Mouse (Mus musculus): Measurements from ENCODE around the gene Zfp715. TPM values are rescaled to one million over a fixed set of nuclear protein-coding genes. Genes with fewer than 3 reads are reported as not detected.
A peak's percentile ranks its signal among the peaks of the same experiment; 100 is the strongest.
"Not testable (repeated sequence)": the region's sequence is repeated elsewhere in the genome, so short reads cannot be mapped to it uniquely, and the experiment has no call there.

Gene Zfp715
- polyA plus RNA-seq, 1 experiment from 2014 or later: 15.8 TPM

GRCm38 (mm10) chr7:43312386-43313012 is 595 bp downstream of the Zfp715 start:
- Histone ChIP-seq H3K4me1 (replicated peaks; ENCODE audit: control insufficient read depth, insufficient read depth, low read length) (peaks cover 12% of the 10 kb centered on the region), H3K9me3 (ENCODE audit: control insufficient read depth, low read length) (no peaks in the 10 kb centered on the region), H3K36me3 (ENCODE audit: control insufficient read depth, insufficient read depth, low read length) (peaks cover 7% of the 10 kb centered on the region), H3K27me3 (ENCODE audit: control insufficient read depth, insufficient read depth, low read depth, low read length) (no peaks in the 10 kb centered on the region), H3K9ac (ENCODE audit: low read length) (peak overlapping the region; percentile 73), H3K4me3 (ENCODE audit: low read length) (peak overlapping the region; percentile 67), H3K4me2 (ENCODE audit: low read depth, low read length) (peak overlapping the region; percentile 63), H3K27ac (ENCODE audit: low read length) (peak overlapping the region; percentile 81)
- under 1% methylated on average over 32 of the region's 32 CpGs for WGBS
- peak; percentile 58 for ATAC-seq (ENCODE audit: low read depth)

- ATAC-seq (ENCODE audit: low read depth): no peak
- H3K4me3 ChIP-seq (ENCODE audit: low read length): peak overlapping the region; percentile 67; the same call in 1 of the 2 replicates
- no peaks in the 10 kb centered on the region for H3K9me3 ChIP-seq (ENCODE audit: control insufficient read depth, low read length)
- H3K4me1 ChIP-seq (replicated peaks; ENCODE audit: control insufficient read depth, insufficient read depth, low read length): peaks cover 12% of the 10 kb centered on the region
- H3K4me2 ChIP-seq (ENCODE audit: low read depth, low read length): peak overlapping the region; percentile 63
- WGBS: 62% methylated on average over 6 of the region's 6 CpGs
- H3K27ac ChIP-seq (ENCODE audit: low read length): no peak overlapping the region
- H3K9ac ChIP-seq (ENCODE audit: low read length): peak overlapping the region; percentile 73
- H3K27me3 ChIP-seq (ENCODE audit: control insufficient read depth, insufficient read depth, low read depth, low read length): no peaks in the 10 kb centered on the region
- peaks cover 7% of the 10 kb centered on the region for H3K36me3 ChIP-seq (ENCODE audit: control insufficient read depth, insufficient read depth, low read length)
These were observed 1.5 kb downstream of the Zfp715 start for GRCm38 (mm10) chr7:43311632-43312031.

GRCm38 (mm10) chr7:43309069-43309468 is 4.0 kb downstream of the Zfp715 start:
- H3K9me3 ChIP-seq (ENCODE audit: control insufficient read depth, low read length): no peaks in the 10 kb centered on the region

GRCm38 (mm10) chr7:43305235-43305634 is 7.9 kb downstream of the Zfp715 start:
- WGBS: 70% methylated on average over 3 of the region's 3 CpGs
- no peaks in the 10 kb centered on the region for H3K27me3 ChIP-seq (ENCODE audit: control insufficient read depth, insufficient read depth, low read depth, low read length)
- H3K4me3 ChIP-seq (ENCODE audit: low read length): no peak overlapping the region
- no peaks in the 10 kb centered on the region for H3K4me1 ChIP-seq (replicated peaks; ENCODE audit: control insufficient read depth, insufficient read depth, low read length)
- H3K9ac ChIP-seq (ENCODE audit: low read length): no peak overlapping the region
- no peak overlapping the region for H3K4me2 ChIP-seq (ENCODE audit: low read depth, low read length)
- H3K27ac ChIP-seq (ENCODE audit: low read length): 0 out of 2 replicates have a peak overlapping the region, but pooled peaks have one; percentile 24
- H3K36me3 ChIP-seq (ENCODE audit: control insufficient read depth, insufficient read depth, low read length): peaks cover 17% of the 10 kb centered on the region
- no peaks in the 10 kb centered on the region for H3K9me3 ChIP-seq (ENCODE audit: control insufficient read depth, low read length)
- peak; percentile 52 for ATAC-seq (ENCODE audit: low read depth)

More at GRCm38 (mm10) chr7:43309069-43309468, 4.0 kb downstream of the Zfp715 start:
- Histone ChIP-seq H3K27me3 (ENCODE audit: control insufficient read depth, insufficient read depth, low read depth, low read length) (no peaks in the 10 kb centered on the region), H3K4me2 (ENCODE audit: low read depth, low read length) (no peak overlapping the region), H3K27ac (ENCODE audit: low read length) (no peak overlapping the region; the same call in 1 of the 2 replicates), H3K4me3 (ENCODE audit: low read length) (no peak overlapping the region), H3K4me1 (replicated peaks; ENCODE audit: control insufficient read depth, insufficient read depth, low read length) (peaks cover 12% of the 10 kb centered on the region), H3K36me3 (ENCODE audit: control insufficient read depth, insufficient read depth, low read length) (peaks cover 9% of the 10 kb centered on the region), H3K9ac (ENCODE audit: low read length) (no peak overlapping the region)
- WGBS: 65% methylated on average over 2 of the region's 2 CpGs
- no peak for ATAC-seq (ENCODE audit: low read depth)

GRCm38 (mm10) chr7:43291524-43291923 is 21.6 kb downstream of the Zfp715 start:
- 89% methylated on average over 3 of the region's 3 CpGs for WGBS
- H3K9me3 ChIP-seq (ENCODE audit: control insufficient read depth, low read length): no peaks in the 10 kb centered on the region
- peaks cover 7% of the 10 kb centered on the region for H3K36me3 ChIP-seq (ENCODE audit: control insufficient read depth, insufficient read depth, low read length)

GRCm38 (mm10) chr7:43282859-43283595 is 30.1 kb downstream of the Zfp715 start:
- WGBS: 7% methylated on average over 18 of the region's 18 CpGs
- H3K9ac ChIP-seq (ENCODE audit: low read length): peak overlapping the region; percentile 35; the same call in 1 of the 2 replicates
- ATAC-seq (ENCODE audit: low read depth): peak; percentile 52; the same call in 1 of the 2 replicates

More at GRCm38 (mm10) chr7:43291524-43291923, 21.6 kb downstream of the Zfp715 start:
- no peak overlapping the region for H3K4me2 ChIP-seq (ENCODE audit: low read depth, low read length)
- no peak overlapping the region for H3K4me3 ChIP-seq (ENCODE audit: low read length)
- H3K27ac ChIP-seq (ENCODE audit: low read length): no peak overlapping the region
- no peak for ATAC-seq (ENCODE audit: low read depth)
- no peak overlapping the region for H3K9ac ChIP-seq (ENCODE audit: low read length)
- no peaks in the 10 kb centered on the region for H3K4me1 ChIP-seq (replicated peaks; ENCODE audit: control insufficient read depth, insufficient read depth, low read length)
- no peaks in the 10 kb centered on the region for H3K27me3 ChIP-seq (ENCODE audit: control insufficient read depth, insufficient read depth, low read depth, low read length)

GRCm38 (mm10) chr7:43282459-43282858 is 30.6 kb downstream of the Zfp715 start:
- Histone ChIP-seq H3K9ac (ENCODE audit: low read length) (no peak overlapping the region), H3K4me1 (replicated peaks; ENCODE audit: control insufficient read depth, insufficient read depth, low read length) (no peaks in the 10 kb centered on the region), H3K27me3 (ENCODE audit: control insufficient read depth, insufficient read depth, low read depth, low read length) (no peaks in the 10 kb centered on the region), H3K4me3 (ENCODE audit: low read length) (no peak overlapping the region), H3K36me3 (ENCODE audit: control insufficient read depth, insufficient read depth, low read length) (no peaks in the 10 kb centered on the region), H3K4me2 (ENCODE audit: low read depth, low read length) (no peak overlapping the region), H3K9me3 (ENCODE audit: control insufficient read depth, low read length) (no peaks in the 10 kb centered on the region), H3K27ac (ENCODE audit: low read length) (no peak overlapping the region)
- 60% methylated on average over 3 of the region's 3 CpGs for WGBS
- no peak for ATAC-seq (ENCODE audit: low read depth)

More at GRCm38 (mm10) chr7:43282859-43283595, 30.1 kb downstream of the Zfp715 start:
- Histone ChIP-seq H3K27me3 (ENCODE audit: control insufficient read depth, insufficient read depth, low read depth, low read length) (no peaks in the 10 kb centered on the region), H3K36me3 (ENCODE audit: control insufficient read depth, insufficient read depth, low read length) (no peaks in the 10 kb centered on the region), H3K27ac (ENCODE audit: low read length) (no peak overlapping the region), H3K4me1 (replicated peaks; ENCODE audit: control insufficient read depth, insufficient read depth, low read length) (no peaks in the 10 kb centered on the region), H3K9me3 (ENCODE audit: control insufficient read depth, low read length) (no peaks in the 10 kb centered on the region), H3K4me2 (ENCODE audit: low read depth, low read length) (peak overlapping the region; percentile 44), H3K4me3 (ENCODE audit: low read length) (peak overlapping the region; percentile 36)

GRCm38 (mm10) chr7:43277401-43277800 is 35.7 kb downstream of the Zfp715 start:
- H3K9me3 ChIP-seq (ENCODE audit: control insufficient read depth, low read length): no peaks in the 10 kb centered on the region
- no peak overlapping the region for H3K4me3 ChIP-seq (ENCODE audit: low read length)
- H3K27me3 ChIP-seq (ENCODE audit: control insufficient read depth, insufficient read depth, low read depth, low read length): no peaks in the 10 kb centered on the region
- ATAC-seq (ENCODE audit: low read depth): no peak
- H3K9ac ChIP-seq (ENCODE audit: low read length): no peak overlapping the region
- no peak overlapping the region for H3K4me2 ChIP-seq (ENCODE audit: low read depth, low read length)
- no peaks in the 10 kb centered on the region for H3K4me1 ChIP-seq (replicated peaks; ENCODE audit: control insufficient read depth, insufficient read depth, low read length)
- no peaks in the 10 kb centered on the region for H3K36me3 ChIP-seq (ENCODE audit: control insufficient read depth, insufficient read depth, low read length)
- no peak overlapping the region for H3K27ac ChIP-seq (ENCODE audit: low read length)
- 47% methylated on average over 5 of the region's 5 CpGs for WGBS

GRCm38 (mm10) chr7:43276178-43276577 is 36.9 kb downstream of the Zfp715 start:
- H3K36me3 ChIP-seq (ENCODE audit: control insufficient read depth, insufficient read depth, low read length); ATAC-seq (ENCODE audit: low read depth); H3K4me2 ChIP-seq (ENCODE audit: low read depth, low read length); H3K9ac ChIP-seq (ENCODE audit: low read length); H3K27ac ChIP-seq (ENCODE audit: low read length); H3K27me3 ChIP-seq (ENCODE audit: control insufficient read depth, insufficient read depth, low read depth, low read length); H3K9me3 ChIP-seq (ENCODE audit: control insufficient read depth, low read length); H3K4me1 ChIP-seq (replicated peaks; ENCODE audit: control insufficient read depth, insufficient read depth, low read length); H3K4me3 ChIP-seq (ENCODE audit: low read length): not testable (repeated sequence)
- WGBS: 51% methylated on average over 6 of the region's 7 CpGs

All from lung, embryonic 16.5 days (tissue).